ENCODE assay signal across 21 mouse cellular contexts in genomic region chr4:82636658-82637057, GRCm38 (mm10).
"Had no signal": no experiment of that assay in that cellular context is flagged by ENCODE, and none has a peak within 500 bp of the region (broad histone marks: within the 10 kb centered on the region; RNA-seq: fewer than 3 reads in every experiment).

No protein-coding gene starts in this region.

- ATAC-seq: liver, embryonic 12.5 days had no signal

- H3K4me1 ChIP-seq: liver, embryonic 12.5 days; liver, embryonic 15.5 days; lung, embryonic 15.5 days; megakaryocyte, embryonic 14.5 days; midbrain, embryonic 10.5 days; neural tube, embryonic 12.5 days; neural tube, embryonic 15.5 days had no signal

- H3K27me3 ChIP-seq: limb, embryonic 13.5 days; liver, embryonic 12.5 days; liver, embryonic 15.5 days; lung, embryonic 15.5 days; megakaryocyte, embryonic 14.5 days; neural tube, embryonic 12.5 days; neural tube, embryonic 15.5 days had no signal

- H3K4me3 ChIP-seq: layer of hippocampus, adult 2 months; limb, embryonic 10.5 days; limb, embryonic 13.5 days; liver, embryonic 12.5 days; liver, embryonic 15.5 days; lung, embryonic 15.5 days; megakaryocyte, embryonic 14.5 days; midbrain, embryonic 10.5 days; neural tube, embryonic 12.5 days; neural tube, embryonic 15.5 days had no signal

- DNase-seq: kidney, adult 9 months; kidney, postnatal 25 days; layer of hippocampus, adult 9-11 months; liver; lung, adult 18-20 months; lung, postnatal 10 days; lung, postnatal 36 days; midbrain, embryonic 14.5 days; thymus, adult 18-20 months; thymus, postnatal 36 days had no signal

- H3K9ac ChIP-seq: limb, embryonic 13.5 days; liver, embryonic 12.5 days; liver, embryonic 15.5 days; lung, embryonic 15.5 days; neural tube, embryonic 12.5 days; neural tube, embryonic 15.5 days had no signal

- H3K36me3 ChIP-seq: limb, embryonic 10.5 days; limb, embryonic 13.5 days; liver, embryonic 12.5 days; liver, embryonic 15.5 days; lung, embryonic 15.5 days; midbrain, embryonic 10.5 days; neural tube, embryonic 12.5 days; neural tube, embryonic 15.5 days had no signal

- H3K27ac ChIP-seq: kidney, postnatal 0 days; layer of hippocampus, adult 2 months; limb, embryonic 10.5 days; limb, embryonic 13.5 days; liver, embryonic 12.5 days; liver, embryonic 15.5 days; lung, embryonic 15.5 days; midbrain, embryonic 10.5 days; neural tube, embryonic 12.5 days; neural tube, embryonic 15.5 days had no signal

- H3K9me3 ChIP-seq: limb, embryonic 10.5 days; liver, embryonic 12.5 days; liver, embryonic 15.5 days; lung, embryonic 15.5 days; midbrain, embryonic 10.5 days; neural tube, embryonic 12.5 days; neural tube, embryonic 15.5 days had no signal

- H3K4me2 ChIP-seq: limb, embryonic 13.5 days; liver, embryonic 12.5 days; liver, embryonic 15.5 days; lung, embryonic 15.5 days; neural tube, embryonic 12.5 days; neural tube, embryonic 15.5 days had no signal
